Mouse (Mus musculus) heart, embryonic 14.5 days (tissue): ENCODE results near the gene Rock2. TPM values are rescaled to one million over a fixed set of nuclear protein-coding genes. Genes with fewer than 3 reads are reported as not detected.

Experiments
- ATAC-seq: fragments of 200-750 bp; cut with Nextera tagmentation; 2 replicates; pipeline ENCODE4 v1.8.0; 2017; ENCODE audit warnings: low read depth, moderate TSS enrichment; ENCODE audit not compliant: insufficient number of reproducible peaks, insufficient read depth, low FRiP score
- H3K27ac ChIP-seq, 2 experiments: fragments of 200-500 bp in 1 of 2; fragments of 300-500 bp in 1 of 2; sonication (generic) in 1 of 2; replicated peaks in 1 of 2; 2 replicates each; pipeline ENCODE4 v1.5.1; 2012 to 2014; ENCODE audit warnings: low read depth in 2 of 2, low read length in 2 of 2, control low read depth in 1 of 2, mild to moderate bottlenecking in 1 of 2, mixed read lengths in 1 of 2; ENCODE audit not compliant: control insufficient read depth in 1 of 2, insufficient read depth in 1 of 2
- H3K27me3 ChIP-seq: fragments of 300-500 bp; sonication (generic); 2 replicates; pipeline ENCODE4 v1.6.1; 2014; ENCODE audit warnings: mild to moderate bottlenecking, low read length, control low read depth; ENCODE audit not compliant: control insufficient read depth, insufficient read depth
- H3K36me3 ChIP-seq: fragments of 300-500 bp; sonication (generic); 2 replicates; pipeline ENCODE4 v1.6.1; 2014; ENCODE audit warnings: mild to moderate bottlenecking, control low read depth, low read length, mixed read lengths; ENCODE audit not compliant: control insufficient read depth, insufficient read depth
- H3K4me1 ChIP-seq, 2 experiments: fragments of 200-500 bp in 1 of 2; fragments of 300-500 bp in 1 of 2; sonication (generic) in 1 of 2; 2 replicates each; pipeline ENCODE4 v1.6.1; 2012 to 2014; ENCODE audit warnings: low read length in 2 of 2, control low read depth in 1 of 2, mixed read lengths in 1 of 2; ENCODE audit not compliant: control insufficient read depth in 2 of 2, insufficient read depth in 2 of 2
- H3K4me2 ChIP-seq: fragments of 300-500 bp; sonication (generic); 2 replicates; pipeline ENCODE4 v1.6.1; 2014; ENCODE audit warnings: mild to moderate bottlenecking, low read length
- H3K4me3 ChIP-seq, 2 experiments: fragments of 200-500 bp in 1 of 2; fragments of 300-500 bp in 1 of 2; sonication (generic) in 1 of 2; 2 replicates each; pipeline ENCODE4 v1.5.1; 2012 to 2014; ENCODE audit warnings: low read length in 2 of 2, mild to moderate bottlenecking in 2 of 2, control low read depth in 1 of 2, low read depth in 1 of 2, moderate library complexity in 1 of 2; ENCODE audit not compliant: control insufficient read depth in 1 of 2, insufficient read depth in 1 of 2
- H3K9ac ChIP-seq: fragments of 300-500 bp; sonication (generic); 2 replicates; pipeline ENCODE4 v1.6.1; 2014; ENCODE audit warnings: mild to moderate bottlenecking, low read length
- H3K9me3 ChIP-seq: fragments of 300-500 bp; sonication (generic); 2 replicates; pipeline ENCODE4 v1.6.1; 2016; ENCODE audit warnings: low read length, control low read depth; ENCODE audit not compliant: control insufficient read depth
- WGBS: fragments of 180-500 bp; shearing (Covaris S2); extraction: QIAGEN DNeasy Blood & Tissue Kit; methylation state at CpG from one replicate; pipeline ENCODE4 v1.1.7; 2014; 5-methylcytosine and 5-hydroxymethylcytosine counted together
- polyA plus RNA-seq: library from polyadenylated mRNA; unstranded; fragments of >200 nt; fragmentation: Nextera tagmentation; extraction: Ambion mirVana; gene quantifications from 2 replicates; pipeline ENCODE4 v1.2.1, GENCODE M21; 2014

Gene Rock2
- polyA plus RNA-seq = 24.8 and 26.7 TPM in 2 replicates

GRCm38 (mm10) chr12:16894396-16895220, at the start of gene Rock2:
TSS of gene Rock2 (plus strand) at chr12:16894895.
- H3K36me3 ChIP-seq = no peaks in the 10 kb centered on the region

GRCm38 (mm10) chr12:16847204-16847792, 47.4 kb upstream of the Rock2 start:
- Histone ChIP-seq H3K27ac (peak overlapping the region in 1 of 2 experiments; percentile 4; a peak in 1 of 4 replicates), H3K4me1 (peaks cover 12 to 27% of the 10 kb centered on the region in 2 experiments), H3K4me3 (no peak overlapping the region), H3K9me3 (no peaks in the 10 kb centered on the region), H3K9ac (no peak overlapping the region), H3K36me3 (no peaks in the 10 kb centered on the region), H3K27me3 (no peaks in the 10 kb centered on the region), H3K4me2 (no peak overlapping the region)
- 75% methylated on average over 4 of the region's 4 CpGs for whole genome bisulfite sequencing
- no peak for ATAC-seq

More at GRCm38 (mm10) chr12:16894396-16895220, at the start of gene Rock2:
- WGBS = under 1% methylated on average over 86 of the region's 130 CpGs
- H3K9ac ChIP-seq = peak within 1 kb of the TSS; percentile 98
- peak within 1 kb of the TSS; percentile 98 to 99 for H3K27ac ChIP-seq
- peak within 1 kb of the TSS; percentile 73 to 93 for H3K4me3 ChIP-seq
- no peaks in the 10 kb centered on the region for H3K27me3 ChIP-seq
- peak within 1 kb of the TSS; percentile 89 for H3K4me2 ChIP-seq
- no peaks in the 10 kb centered on the region for H3K9me3 ChIP-seq
- peaks cover 4 to 39% of the 10 kb centered on the region in 2 experiments for H3K4me1 ChIP-seq
- ATAC-seq = peak; percentile 92

GRCm38 (mm10) chr12:16848501-16848900, 46.2 kb upstream of the Rock2 start:
- 90% methylated on average over 2 of the region's 2 CpGs for WGBS
- no peak for ATAC-seq

GRCm38 (mm10) chr12:16849821-16850220, 44.9 kb upstream of the Rock2 start:
- Histone ChIP-seq H3K36me3 (no peaks in the 10 kb centered on the region), H3K4me3 (no peak overlapping the region), H3K27ac (no peak overlapping the region), H3K9ac (no peak overlapping the region), H3K27me3 (no peaks in the 10 kb centered on the region), H3K4me1 (peaks cover 19 to 32% of the 10 kb centered on the region in 2 experiments), H3K9me3 (no peaks in the 10 kb centered on the region), H3K4me2 (no peak overlapping the region)
- ATAC-seq = no peak
- WGBS = 63% methylated on average over 2 of the region's 2 CpGs

More at GRCm38 (mm10) chr12:16848501-16848900, 46.2 kb upstream of the Rock2 start:
- Histone ChIP-seq H3K9ac (no peak overlapping the region), H3K9me3 (no peaks in the 10 kb centered on the region), H3K27me3 (no peaks in the 10 kb centered on the region), H3K4me2 (no peak overlapping the region), H3K27ac (no peak overlapping the region), H3K4me3 (no peak overlapping the region), H3K4me1 (peaks cover 15 to 29% of the 10 kb centered on the region in 2 experiments), H3K36me3 (no peaks in the 10 kb centered on the region)

- H3K4me2 ChIP-seq = peak overlapping the region; percentile 14; the same call in 1 of the 2 replicates
- H3K9me3 ChIP-seq = no peaks in the 10 kb centered on the region
- H3K9ac ChIP-seq = no peak overlapping the region
- H3K4me3 ChIP-seq = no peak overlapping the region
- H3K27ac ChIP-seq = peak overlapping the region; percentile 10 to 41; a peak in 3 of 4 replicates
- H3K4me1 ChIP-seq = peaks cover 17 to 23% of the 10 kb centered on the region in 2 experiments
- no peaks in the 10 kb centered on the region for H3K36me3 ChIP-seq
- 40% methylated on average over 16 of the region's 16 CpGs for whole genome bisulfite sequencing
- peak; percentile 28 for ATAC-seq
- H3K27me3 ChIP-seq = no peaks in the 10 kb centered on the region
These were observed 44.0 kb upstream of the Rock2 start for GRCm38 (mm10) chr12:16850431-16851375.

GRCm38 (mm10) chr12:16853431-16854165, 41.1 kb upstream of the Rock2 start:
- H3K27me3 ChIP-seq = no peaks in the 10 kb centered on the region
- H3K4me3 ChIP-seq = no peak overlapping the region
- no peak for ATAC-seq
- 57% methylated on average over 11 of the region's 11 CpGs for WGBS
- H3K9ac ChIP-seq = no peak overlapping the region
- no peaks in the 10 kb centered on the region for H3K9me3 ChIP-seq
- 0 out of 4 replicates have a peak overlapping the region, but pooled peaks of 1 of the 2 experiments have one; percentile 4 for H3K27ac ChIP-seq
- peaks cover 15 to 20% of the 10 kb centered on the region in 2 experiments for H3K4me1 ChIP-seq
- H3K4me2 ChIP-seq = 0 out of 2 replicates have a peak overlapping the region, but pooled peaks have one; percentile 6
- H3K36me3 ChIP-seq = no peaks in the 10 kb centered on the region
